Mouse (Mus musculus): ENCODE data around the gene Mkrn2.
"Not testable (repeated sequence)": the region's sequence is repeated elsewhere in the genome, so short reads cannot be mapped to it uniquely, and the experiment has no call there.

The Mkrn2 gene

DNA sequence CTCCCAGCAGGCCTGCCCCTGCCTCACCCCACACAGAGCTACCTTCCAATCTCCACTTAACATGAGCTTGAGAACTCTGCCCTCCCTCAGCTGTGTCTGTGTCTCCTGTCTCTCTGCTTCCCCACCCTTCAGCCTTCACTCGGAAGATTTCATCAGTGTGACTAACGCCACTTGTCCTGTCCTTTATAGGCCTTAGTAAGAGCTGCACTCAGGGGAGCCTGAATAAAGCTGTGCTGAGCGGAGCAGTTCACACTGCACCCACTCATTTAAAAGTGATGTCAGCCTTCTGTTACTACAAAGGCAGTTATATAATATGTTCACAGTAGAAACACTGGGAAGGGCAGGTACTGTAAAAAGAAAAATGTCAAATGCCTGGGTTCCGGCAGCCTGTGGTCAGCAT is 5.7 kb downstream of the Mkrn2 start:
- DNase-seq (ENCODE audit: extremely low spot score, low read depth, low spot score) = no peak

DNA sequence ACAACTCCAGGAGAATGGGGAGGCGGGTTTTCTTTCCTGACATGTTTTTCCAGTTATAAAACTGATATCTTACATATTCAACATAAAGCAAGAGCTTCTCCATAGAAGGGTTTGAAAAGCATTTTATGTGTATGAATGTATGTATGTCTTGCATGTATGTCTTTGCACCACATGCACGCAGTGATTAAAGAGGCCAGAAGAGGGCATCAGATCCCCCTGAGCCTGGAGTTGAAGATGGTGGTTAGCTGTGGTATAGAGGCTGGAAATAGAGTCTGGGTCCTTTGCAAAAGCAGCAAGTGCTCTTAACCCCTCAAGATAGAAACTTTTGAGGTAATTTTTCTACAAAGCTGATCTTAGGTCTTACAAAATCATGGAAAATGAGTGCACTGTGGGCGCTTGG is 7.4 kb downstream of the Mkrn2 start:
- DNase-seq (ENCODE audit: extremely low spot score, low read depth, low spot score) = no peak

DNA sequence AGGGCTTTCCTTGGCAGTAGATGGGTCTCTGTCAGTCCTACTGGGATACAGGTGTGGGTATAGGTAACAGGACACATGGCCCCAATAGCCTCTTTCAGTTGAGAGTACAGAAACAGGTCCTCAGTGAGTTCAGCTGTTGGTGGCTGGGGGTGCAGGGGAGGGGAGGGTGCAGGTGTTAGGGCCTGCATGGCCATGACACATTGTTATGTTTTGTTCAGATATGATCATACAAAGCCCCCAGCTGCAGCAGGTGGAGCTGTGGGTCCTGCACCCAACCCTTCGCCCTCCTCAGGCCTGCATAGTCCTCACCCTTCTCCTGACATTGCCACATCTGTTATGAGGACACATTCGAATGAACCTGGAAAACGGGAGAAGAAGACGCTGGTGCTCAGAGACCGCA is 8.6 kb downstream of the Mkrn2 start:
- no peak for DNase-seq (ENCODE audit: extremely low spot score, low read depth, low spot score)

DNA sequence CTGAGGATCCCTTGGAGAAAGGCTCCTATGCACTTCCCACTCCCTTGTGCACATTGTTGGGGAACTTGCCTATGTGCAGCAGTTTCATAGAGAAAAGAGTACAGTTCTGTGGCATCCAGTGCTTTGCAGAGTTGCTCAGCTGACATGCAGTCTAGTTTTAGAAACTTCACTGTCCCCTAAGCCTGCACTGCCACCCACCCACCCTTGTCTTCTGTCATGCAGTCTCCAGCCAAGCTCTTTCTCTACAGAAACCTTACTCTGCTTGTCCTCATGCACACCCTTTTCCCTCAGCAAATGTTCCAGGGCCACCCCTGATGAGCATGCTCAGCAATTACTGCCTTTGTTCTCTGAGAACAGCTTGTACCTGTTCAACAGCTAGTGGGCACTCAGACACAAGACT is 12.1 kb downstream of the Mkrn2 start:
- DNase-seq (ENCODE audit: extremely low spot score, low read depth, low spot score) = no peak

DNA sequence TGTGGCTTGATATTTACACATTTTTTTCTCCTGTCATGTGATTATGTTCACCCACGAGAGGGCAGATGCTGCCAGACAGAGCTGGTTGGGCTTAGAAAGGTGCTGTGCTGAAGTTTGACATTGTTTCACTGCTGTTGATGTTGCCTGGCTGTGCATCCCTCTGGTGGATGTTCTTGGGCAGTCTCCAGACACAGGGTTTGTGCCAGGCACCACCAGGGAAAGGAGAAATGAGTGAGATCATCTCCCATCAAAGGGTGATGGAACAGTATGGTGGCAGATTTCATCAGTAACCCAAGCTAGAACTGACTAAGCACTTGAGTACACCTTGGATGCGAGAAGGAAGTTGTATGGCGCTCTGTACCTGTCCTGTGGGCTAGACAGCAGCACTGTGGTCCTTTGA is 14.3 kb downstream of the Mkrn2 start:
- DNase-seq (ENCODE audit: extremely low spot score, low read depth, low spot score) = no peak

DNA sequence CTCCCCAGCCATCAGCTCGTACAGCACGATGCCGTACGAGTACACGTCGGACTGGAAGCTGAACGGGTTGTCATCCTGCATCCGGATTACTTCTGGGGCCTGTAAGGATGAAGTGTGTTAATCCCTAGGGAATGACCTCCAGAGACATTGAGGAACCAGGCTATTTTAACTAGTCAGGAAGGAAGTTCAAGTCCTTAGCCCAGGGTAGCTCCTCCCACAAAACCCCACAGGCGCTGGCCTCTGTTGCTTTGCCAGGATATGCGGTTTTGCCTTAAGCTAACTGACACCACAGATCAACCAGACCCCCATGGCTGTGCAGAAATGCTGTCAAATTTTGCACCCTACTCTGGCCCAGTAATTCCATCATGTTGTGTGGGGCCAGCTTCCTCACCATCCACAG is 18.1 kb downstream of the Mkrn2 start:
- no peak for DNase-seq (ENCODE audit: extremely low spot score, low read depth, low spot score)

DNA sequence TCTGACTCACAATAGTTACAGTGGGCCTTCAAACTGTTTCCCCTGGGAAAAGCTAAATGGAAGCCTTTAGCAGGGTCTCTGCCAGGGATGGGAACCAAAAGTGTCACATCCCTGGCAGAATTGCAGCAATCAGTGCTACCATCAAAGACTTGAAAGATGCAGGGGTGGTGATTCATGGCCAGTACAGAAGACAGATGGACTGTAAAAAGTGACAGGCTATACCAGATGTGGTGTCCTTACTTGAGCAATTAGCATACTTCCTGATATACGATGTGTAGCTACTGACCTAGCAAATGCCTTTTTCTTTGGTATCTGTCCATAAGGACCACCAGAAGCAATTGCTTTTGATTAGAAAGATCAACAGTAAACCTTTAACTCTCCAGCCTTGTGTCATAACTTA is 19.2 kb downstream of the Mkrn2 start:
- no peak for DNase-seq (ENCODE audit: extremely low spot score, low read depth, low spot score)

DNA sequence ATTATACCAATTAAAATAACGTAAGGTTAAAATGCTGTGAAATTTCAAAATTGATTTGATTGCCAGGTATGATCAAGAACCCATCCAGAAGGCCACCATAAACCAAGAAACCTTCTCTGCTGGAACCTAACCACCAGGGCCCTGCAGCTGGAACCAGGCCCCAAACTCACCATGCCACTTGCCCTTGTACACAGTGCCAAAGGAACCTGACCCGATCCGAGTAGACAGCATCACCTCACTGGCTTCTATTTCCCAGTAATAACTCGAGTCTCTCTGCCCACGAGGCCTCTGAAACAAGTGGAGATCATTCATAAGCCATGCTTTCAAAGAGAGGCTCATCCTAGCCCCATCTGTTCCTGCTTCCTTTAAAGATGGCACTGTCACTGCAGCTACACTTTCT is 24.4 kb downstream of the Mkrn2 start:
- no peak for DNase-seq (ENCODE audit: extremely low spot score, low read depth, low spot score)

DNA sequence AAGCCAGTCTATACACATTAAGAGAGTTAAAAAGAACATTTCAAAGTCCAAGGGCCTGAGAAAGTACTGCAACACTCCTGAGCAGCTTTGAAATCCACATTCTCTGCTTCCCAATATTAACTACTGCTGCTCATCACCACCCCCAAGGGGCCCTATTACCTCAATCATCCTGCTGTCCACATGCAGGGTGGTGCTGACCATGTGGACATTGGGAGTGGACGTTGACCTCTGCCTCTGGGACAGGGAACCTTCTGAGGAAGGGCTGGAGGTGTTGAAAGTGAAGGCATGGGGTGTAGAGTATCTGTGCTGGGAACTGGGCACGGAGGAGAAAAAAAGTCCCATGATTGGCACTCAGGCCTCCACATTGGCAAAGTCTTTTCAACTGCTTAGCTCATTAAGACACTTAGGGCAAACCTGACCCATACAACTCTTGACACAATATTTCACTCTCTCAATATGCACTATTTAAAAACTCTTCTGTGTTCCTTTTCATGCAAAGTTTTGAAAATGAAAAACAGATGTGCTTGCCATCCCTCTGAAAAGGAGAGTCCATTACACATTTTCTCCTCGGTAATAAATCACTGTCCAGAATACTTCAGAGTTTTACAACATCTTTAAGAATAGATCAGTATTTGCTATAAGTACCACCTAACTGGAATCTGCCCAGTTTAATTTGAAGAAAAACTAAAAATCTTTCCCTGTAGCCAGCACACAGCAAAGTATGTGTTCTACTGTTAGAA is 29.5 kb downstream of the Mkrn2 start:
- no peak for DNase-seq (ENCODE audit: extremely low spot score, low read depth, low spot score)

DNA sequence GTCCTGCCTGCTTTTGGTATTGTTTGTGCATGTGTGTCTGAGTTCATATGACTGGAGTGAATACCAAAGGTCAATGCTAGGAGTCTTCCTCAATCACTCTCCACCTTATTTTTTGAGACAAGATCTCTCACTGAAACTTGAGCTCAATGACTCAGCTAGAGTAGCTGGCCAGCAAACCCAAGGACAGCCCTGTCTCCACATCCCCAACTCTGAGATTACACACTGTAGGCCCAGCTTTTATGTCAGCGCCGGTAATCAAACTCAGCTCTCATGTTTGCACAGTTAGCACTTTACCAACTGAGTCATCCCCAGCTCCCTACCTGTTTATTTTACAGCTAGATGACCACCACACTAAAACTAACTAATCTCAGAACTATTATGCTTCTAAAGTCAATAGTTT is 32.3 kb downstream of the Mkrn2 start:
- DNase-seq (ENCODE audit: extremely low spot score, low read depth, low spot score) = no peak

DNA sequence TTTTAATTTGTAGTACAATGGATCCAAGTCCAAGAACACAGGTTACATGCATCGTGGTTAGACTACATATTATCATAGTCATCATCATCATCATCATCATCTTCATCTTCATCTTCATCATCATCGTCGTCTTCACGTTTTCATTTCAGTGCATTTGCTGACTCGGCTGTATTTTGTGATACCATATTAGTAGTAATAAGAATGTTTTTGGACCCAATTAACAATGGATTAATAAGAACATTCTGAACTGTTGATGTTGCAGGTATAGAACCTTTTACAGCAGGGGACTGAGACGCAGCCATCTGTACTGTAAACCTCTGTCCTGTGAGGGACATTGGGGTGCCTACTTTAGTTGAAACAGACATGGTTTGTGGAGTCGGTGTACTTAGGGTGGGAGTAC is 36.5 kb downstream of the Mkrn2 start:
- not testable (repeated sequence) for DNase-seq (ENCODE audit: extremely low spot score, low read depth, low spot score)

DNA sequence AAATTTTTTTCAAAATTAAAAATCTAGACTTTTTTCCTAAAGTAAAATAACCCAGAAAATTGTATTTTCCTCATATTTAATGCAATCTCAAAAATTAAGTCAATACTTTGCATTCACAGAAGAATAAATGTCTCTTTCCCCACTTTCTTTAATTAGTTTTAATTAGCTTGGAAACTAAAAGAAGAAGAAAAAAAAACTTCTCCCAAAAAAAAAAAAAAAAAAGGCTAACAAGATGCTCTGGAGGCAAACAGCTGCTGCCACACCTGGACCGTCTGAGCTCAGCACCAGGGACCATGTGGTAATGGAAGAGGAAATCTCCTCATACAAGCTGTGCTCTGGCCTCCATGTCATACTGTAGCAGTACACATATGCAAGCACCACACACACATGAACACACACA is 41.6 kb downstream of the Mkrn2 start:
- no peak for DNase-seq (ENCODE audit: extremely low spot score, low read depth, low spot score)

DNA sequence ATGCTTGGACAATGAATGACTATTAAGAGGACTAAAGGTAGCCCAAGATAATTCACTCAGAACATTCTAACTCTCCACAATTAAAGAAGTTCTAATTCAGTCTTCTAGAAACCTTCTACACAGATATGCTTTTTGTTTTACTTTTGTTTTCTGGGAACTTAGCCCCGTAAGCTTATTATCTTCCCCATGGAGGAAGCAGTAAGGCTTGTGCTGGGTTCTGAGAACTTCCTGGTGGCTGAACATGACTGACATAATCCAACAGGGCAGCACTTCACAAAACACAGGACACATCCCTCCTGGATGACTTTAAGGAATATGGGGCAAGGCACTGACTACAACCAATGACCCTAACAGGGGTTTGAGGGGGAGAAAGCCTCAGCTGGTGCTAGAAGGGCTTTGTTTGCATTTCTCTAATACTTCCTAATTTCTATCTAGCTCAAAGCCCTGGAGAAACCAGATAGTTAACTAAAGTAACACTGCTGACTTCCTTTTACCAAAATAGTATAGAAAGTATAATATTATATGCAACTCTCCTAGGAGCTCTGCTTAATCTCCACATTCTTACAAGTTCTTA is 48.2 kb downstream of the Mkrn2 start:
- no peak for DNase-seq (ENCODE audit: extremely low spot score, low read depth, low spot score)

DNA sequence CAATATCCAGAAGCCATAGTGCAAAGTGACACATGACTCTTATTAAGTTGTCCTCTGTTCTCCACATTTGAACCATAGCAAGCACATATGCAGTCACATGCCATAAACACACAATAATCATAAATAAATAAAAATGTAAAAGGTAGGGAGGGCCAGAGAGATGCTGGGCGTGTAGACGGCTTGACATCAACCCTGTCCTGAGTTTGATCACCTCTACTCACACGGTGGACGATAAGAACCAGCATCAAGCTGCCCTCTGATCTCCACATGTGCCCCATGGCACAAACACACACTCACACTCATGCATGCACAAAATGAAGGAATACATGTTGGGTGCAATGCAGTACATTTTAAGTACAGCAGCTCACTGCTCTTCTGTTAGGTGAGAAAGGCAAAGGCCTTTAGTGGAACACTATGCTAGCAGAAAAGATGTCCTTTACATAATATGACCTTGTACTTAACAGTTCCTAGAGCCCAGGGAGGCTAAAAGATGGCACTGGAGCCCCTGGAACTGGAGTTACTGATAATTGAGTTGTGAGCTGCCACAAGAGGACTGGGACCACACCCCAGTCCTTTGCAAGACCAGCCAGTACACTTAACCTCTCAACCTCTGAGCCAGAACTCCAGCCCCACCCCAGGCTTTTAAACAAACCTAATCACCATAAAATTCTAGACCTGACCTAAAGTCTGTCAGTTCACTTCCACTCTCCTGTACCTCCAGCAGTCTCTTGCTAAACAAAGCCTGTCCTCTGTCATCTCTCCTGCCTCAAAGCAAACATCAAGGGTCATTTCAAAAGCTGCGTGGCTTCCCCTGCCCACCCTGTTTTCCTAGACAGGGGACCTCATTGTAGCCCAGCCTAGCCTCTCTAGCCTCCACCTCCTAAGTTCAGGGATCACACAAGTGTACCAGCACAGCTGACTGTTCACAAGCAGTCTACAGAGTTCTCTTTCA is 49.0 kb downstream of the Mkrn2 start:
- no peak for DNase-seq (ENCODE audit: extremely low spot score, low read depth, low spot score)

DNA sequence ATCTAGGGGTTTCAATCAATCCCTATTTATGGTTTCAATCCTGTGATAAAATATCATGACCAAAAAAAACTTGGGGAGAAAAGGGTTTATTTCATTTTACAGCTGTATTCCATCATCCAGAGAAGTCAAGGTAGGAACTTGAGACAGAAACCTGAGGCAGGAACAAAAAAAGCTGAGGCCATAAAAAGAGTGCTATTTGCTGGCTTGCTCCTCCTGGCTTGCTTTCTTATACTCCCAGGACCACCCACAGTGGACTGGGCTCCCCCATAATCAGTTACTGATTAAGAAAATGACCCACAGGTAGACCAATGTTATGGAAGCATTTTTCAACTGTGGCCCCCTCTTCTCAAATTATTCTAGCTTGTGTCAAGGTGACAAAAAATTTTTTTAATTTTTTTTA is 50.0 kb downstream of the Mkrn2 start:
- no peak for DNase-seq (ENCODE audit: extremely low spot score, low read depth, low spot score)

DNA sequence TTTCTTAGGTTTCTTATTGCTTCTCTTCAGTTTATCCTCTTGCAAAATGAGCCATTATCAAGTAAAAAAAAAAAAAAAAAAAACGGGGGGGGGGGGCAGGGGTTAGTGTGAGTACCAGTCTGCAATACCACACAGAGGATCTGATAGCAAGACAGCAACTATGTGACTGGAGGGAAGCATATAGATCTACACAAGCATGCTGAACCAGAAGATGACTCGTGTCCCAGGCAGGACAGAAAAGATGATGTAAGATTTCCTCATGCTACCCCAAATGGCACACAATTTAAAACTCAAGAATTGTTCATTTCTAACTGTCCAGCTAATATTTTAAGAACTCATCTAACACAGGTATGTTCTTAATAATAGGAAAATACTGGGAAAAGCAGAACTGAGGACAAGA is 52.2 kb downstream of the Mkrn2 start:
- no peak for DNase-seq (ENCODE audit: extremely low spot score, low read depth, low spot score)

DNA sequence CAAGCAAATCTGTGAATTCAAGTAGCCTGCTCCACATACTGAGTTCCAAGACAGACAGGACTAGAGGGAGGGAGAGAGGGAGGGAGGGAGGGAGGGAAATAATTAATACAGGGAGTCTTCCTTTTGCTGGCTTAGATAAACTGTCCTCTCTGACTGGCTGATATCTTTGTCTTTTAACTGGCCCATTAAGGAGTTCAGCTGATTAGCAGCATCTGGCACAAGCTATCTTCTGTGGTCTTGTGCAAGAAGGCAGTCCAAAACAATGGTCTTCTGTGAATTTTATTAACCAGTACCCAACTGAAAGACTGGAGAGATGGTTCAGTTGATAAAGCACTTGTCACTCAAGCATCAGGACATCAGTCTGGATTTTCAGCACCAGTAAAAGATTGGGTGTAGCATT is 57.1 kb downstream of the Mkrn2 start:
- no peak for DNase-seq (ENCODE audit: extremely low spot score, low read depth, low spot score)

DNA sequence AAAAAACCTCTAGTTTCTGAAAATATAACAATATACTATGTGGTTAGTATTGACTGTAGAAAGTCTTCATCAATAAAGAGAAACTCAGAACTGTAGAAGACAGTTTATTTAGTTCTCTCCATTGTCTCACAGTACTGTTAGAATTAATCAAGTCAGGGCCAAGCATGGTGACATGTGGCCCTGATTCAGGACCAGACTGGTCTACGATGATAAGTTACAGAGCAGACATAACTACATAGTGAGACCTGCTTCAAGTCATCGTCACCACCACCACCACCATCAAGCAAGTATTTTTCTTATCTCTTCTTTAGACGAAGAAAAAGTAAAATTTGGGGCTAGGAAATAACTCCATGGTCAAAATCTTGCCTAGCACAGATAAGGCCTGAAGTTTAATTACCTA is 62.6 kb downstream of the Mkrn2 start:
- DNase-seq (ENCODE audit: extremely low spot score, low read depth, low spot score) = no peak

DNA sequence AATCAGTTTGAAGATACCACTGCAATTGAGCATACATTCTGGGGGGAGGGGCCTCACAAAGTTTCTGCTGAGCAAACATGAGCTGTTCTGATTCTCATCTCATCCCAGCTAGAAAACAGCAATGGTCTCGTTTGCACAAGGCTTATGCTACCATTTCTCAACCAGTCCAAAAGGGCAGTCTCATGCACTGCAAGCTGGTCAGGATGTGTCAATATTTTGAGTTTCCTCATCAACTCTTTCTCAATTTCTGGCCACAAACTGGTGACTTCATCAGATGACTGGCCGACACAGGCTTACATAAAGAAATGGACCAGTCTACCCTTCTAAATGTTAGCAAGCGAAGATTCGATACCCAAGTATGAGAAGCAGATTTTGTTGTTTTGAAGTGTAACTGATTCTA is 64.9 kb downstream of the Mkrn2 start:
- no peak for DNase-seq (ENCODE audit: extremely low spot score, low read depth, low spot score)
